Mouse (Mus musculus) C2C12 (cell line): ENCODE data around the gene Gucy2d.

Source experiments
- CEBPB ChIP-seq: IDR thresholded peaks from one replicate; pipeline ENCODE4 v1.6.1; 2011; ENCODE audit warnings: low read depth, mild to moderate bottlenecking, control low read depth, moderate library complexity
- CTCF ChIP-seq: IDR thresholded peaks from one replicate; pipeline ENCODE4 v1.5.1; 2011; ENCODE audit not compliant: control insufficient read depth, insufficient read depth, insufficient read length
- MAX ChIP-seq: IDR thresholded peaks from one replicate; pipeline ENCODE4 v1.6.1; 2011; ENCODE audit warnings: mild to moderate bottlenecking, control low read depth
- MYOG ChIP-seq: IDR thresholded peaks from one replicate; pipeline ENCODE4 v1.6.1; 2011; ENCODE audit not compliant: control insufficient read depth, insufficient read length; ENCODE audit errors: extremely low read depth
- USF1 ChIP-seq: IDR thresholded peaks from one replicate; pipeline ENCODE4 v1.6.1; 2011; ENCODE audit warnings: low read depth, mild to moderate bottlenecking, control low read depth, moderate library complexity

DNA sequence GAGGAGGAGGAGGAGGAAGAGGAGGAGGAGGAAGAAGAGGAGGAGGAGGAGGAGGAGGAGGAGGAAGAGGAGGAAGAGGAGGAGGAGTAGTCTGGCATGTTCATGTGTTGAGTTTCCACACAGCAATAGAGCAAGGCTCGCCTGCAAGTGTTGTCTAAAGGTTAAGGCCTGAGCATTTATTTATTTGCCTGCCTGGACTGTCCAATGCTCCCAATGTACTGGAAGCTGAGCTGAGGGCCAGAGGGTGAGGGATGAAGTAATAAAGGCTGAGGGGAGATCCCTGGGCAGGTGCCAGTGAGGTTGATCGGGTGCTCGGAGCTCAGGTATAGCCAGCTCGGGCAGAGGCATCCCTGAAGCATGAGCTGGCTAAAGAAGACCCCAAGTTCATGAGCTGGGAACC lies 27.1 kb upstream of the Gucy2d start:
- TF ChIP-seq CTCF: no peak
- no peak for TF ChIP-seq USF1
- TF ChIP-seq CEBPB: no peak
- no peak for TF ChIP-seq MAX
- no peak for TF ChIP-seq MYOG
